Mouse (Mus musculus) embryo, embryonic 10.5 days (tissue): Measurements from ENCODE around the gene Pgap1.

ENCODE experiments used
- DNase-seq: peaks from one replicate; pipeline ENCODE4 v3.0.0-alpha.2; 2015; ENCODE audit warnings: low spot score

Gene Pgap1

DNA sequence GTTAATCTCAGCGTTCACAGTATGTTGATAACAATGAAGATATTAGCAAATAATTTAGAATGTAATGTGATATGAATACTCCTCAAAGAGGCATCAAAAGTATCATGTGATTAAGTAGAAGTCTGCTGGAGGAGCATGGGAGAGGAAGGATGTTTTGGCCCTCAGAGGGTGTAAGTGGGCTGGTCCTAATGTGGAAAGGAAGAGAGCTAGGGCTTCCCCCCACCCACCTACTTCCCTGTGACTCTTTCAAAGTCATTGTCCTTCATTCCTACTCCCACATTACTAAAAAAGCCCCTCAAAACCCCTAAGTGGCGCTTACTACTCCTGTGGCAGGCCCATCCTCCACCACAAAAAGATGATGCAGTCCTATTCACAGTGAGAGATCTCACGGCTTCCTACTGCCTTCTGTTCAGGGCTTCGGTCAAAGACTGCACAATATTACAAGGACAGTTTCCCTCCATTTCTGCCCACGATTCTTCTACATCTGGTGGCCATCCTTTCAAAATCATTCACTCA lies 37.4 kb downstream of the Pgap1 start:
- DNase-seq: no peak

DNA sequence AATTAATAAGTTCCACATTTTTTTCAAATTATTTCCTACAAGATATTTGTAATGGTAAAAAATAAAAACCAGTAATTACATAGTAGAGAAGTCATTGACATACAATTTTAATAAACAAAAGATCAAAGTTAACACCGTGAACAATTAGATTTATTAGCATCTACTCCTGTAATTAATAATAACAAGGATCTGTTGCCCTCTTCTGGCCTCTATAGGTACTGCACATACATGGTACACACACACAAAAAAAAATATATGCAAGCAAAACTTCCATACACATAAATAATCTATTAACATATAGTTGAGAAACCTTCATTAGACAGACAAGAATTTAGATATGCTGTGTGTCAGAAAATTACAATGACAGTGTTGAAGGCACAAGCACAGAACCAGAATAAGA lies 43.6 kb downstream of the Pgap1 start:
- peak; percentile 33 for DNase-seq

DNA sequence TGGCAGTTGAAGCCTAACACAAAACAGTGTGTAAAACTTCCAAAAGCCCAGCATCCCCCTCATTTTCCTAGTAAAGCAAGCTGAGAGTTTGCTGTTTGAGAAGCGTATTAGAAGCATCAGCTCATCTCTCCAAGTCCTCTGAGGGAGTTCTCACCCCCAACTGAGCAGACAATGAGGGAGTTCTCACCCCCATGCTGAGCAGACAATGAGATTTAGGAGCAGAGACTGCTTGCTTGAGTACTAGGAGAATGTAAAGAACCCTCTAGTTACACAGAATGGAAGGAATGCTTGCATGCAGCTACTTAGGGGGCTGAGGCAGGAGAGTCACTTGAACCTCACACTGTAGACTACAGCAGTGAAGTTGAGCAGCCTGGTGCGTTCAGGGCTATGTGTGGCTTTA lies 59.0 kb downstream of the Pgap1 start:
- no peak for DNase-seq

DNA sequence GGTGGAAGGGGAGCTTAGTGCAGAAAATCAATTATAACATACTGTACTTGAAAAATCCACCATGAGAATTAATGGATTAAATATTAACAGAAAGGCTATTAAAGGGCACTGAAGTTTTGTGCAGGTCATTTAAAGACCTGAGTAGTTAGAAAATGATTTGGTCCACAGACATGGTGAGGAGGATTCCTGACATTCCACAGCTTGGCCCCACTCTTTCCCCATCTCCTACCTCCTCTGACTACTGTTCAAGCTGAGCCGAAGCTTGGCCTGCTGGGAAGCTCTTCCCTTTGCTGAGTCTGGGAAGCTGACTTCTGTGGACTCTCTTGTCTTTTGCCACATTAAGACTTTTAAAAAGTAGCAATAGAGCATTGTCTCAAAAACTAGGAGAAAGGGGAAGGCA lies 61.2 kb downstream of the Pgap1 start:
- no peak for DNase-seq

DNA sequence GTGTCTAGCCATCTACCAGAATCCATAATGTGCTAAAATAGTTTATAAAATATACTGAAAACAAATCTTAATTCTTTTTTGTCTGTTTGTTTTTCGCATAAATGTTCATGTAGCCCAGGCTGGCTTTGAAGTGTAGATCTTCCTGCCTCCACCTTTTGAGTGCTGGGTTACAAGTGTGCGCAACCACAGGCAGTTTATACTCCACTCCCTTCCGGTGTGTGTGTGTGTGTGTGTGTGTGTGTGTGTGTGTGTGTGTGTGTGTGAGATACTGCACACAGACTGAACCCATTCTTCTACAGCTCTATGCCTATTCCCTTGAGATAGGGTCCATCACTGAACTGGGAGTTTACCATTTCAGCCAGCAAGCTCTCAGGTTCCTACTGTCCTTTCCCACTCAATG lies 64.0 kb downstream of the Pgap1 start:
- no peak for DNase-seq

DNA sequence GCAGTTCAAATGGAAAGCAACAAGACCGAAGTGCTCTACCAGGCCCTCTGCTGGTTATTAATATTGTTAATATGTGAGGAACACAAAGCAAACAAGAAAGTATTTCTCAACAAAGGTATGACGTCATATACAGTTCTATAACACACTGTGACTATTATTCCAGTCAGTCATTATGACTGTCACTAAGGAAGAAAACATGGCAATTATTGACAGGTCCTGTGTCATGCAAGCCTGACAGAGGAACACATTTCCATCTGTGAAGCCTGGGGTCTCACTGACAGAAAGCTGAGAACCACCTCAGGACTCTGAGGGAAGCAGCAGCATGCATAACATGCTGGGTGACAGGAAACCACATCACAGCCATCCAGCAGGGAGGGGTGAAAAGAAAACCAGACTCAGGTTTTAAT lies 65.0 kb downstream of the Pgap1 start:
- DNase-seq: no peak

DNA sequence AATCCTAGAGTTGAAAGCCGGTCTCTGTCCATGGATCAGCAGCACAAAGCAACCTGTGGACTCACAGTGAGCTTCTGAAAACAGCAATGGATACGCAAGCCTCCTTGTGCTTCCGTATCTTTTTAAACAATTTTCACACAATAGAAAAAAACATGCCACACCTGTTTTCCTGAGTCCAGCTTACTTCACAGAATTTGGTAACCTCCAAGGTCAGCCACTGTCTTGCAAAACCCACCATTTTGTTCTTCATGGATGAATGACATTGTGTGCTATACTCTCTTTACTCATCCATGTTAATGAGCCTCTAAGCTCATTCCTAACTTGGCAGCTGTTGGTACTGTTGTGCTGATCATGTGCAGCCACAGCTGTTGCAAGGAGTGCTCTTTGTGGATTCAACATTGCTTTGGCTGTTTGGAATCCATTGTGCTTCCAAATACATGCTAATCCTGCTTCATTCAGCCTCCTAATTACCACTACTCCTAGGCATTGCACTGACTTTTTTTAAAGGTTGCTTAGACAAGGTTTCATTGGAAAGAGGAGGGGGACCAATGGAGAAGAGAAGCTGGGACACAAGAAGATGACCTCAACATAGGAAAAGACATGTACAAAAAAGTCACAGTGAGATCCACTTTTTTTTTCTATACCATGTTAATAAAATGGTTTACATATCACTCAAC lies 72.6 kb downstream of the Pgap1 start:
- DNase-seq: peak; percentile 26

DNA sequence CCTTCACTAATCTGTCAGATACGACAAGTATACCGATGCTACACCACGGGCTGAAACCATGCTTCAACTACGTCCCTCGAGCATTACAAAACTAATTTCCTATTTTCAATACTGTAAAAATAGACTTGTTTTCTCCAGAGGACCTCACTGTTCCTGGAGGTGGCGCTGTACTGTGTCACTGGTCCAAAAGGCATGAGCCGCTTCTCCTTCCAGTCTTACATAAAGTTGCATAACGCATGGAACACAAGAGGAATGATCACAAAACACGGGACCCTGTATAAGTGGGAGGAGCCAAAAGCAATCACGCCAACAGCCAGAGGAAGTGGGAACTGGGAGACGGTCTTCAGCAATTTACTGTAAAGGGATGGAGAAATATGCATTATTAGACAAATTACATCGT lies 77.0 kb downstream of the Pgap1 start:
- no peak for DNase-seq

DNA sequence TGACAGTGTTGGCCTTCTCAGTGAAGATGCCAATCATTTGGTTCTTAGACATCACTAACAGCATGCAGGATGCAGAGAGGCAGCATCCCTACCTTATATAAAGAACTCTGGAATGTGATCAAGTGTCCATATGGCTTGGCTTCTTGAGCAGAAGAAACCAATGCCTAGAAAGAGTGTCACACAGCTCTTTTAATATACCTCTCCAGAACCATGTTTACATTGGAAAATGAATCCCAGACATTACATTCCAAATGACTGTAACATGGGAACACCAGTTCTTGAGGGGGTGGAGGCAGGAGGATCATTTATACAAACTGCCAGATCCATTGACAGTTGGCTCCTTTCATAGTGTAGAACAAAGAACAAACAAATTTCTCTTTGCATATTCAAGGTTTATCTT lies 88.8 kb downstream of the Pgap1 start:
- DNase-seq: no peak

DNA sequence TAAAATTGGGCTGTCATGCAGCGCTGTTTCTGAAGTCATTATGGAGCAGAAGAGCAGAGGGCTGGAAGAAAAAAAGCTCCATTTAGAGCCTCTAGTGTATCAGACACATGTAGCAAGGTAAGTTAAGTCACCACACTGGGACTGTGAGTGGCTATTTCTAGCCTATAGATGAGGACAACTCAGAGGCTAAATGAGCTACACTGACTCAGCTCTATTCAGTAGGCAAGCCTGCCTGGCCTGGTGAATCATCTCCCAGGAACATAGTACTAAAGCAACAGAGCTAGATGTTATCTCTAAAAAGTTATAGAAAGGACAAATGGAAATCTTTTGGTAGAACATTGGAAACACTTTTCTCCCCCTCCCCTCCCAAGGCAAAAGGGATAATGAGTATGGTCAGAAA lies 90.1 kb downstream of the Pgap1 start:
- DNase-seq: no peak

DNA sequence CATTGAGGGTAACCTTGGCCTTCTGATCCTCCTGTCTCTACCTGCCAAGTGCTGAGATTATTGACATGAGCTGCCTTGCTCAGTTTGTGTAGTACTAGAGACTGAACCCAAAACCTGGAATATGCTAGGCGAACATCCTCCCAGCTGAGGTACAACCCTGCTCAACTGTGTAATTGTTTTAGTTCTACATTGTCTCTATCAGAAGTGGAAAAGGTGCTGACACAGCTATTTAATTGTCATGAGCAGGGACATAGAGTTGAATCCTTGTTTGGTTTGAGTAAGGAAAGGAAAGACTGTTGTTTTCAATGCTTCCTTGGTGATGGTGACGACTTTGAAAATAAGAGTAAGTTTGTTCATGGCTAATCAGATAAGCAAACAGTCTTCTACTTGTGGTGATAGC lies 105.4 kb downstream of the Pgap1 start:
- no peak for DNase-seq

DNA sequence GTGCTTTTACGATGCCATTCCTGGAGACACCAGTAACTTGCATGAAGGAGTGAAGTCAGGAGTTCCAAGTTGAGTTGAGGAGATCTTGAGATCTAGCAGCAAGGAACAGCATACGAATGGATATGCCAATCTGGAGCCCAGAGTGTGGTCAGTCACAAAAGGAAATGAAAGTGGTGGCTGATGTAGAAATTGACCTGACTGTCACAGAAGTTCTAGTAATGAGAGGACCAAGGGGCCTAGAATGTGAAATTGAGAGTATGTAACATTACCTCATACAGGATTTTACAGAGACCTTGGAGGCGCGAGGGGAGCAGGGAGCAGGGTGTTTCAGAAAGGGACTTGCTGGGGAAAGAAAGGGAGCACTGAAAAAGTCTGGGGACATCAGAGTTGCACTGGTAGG lies 108.7 kb downstream of the Pgap1 start:
- DNase-seq: no peak

DNA sequence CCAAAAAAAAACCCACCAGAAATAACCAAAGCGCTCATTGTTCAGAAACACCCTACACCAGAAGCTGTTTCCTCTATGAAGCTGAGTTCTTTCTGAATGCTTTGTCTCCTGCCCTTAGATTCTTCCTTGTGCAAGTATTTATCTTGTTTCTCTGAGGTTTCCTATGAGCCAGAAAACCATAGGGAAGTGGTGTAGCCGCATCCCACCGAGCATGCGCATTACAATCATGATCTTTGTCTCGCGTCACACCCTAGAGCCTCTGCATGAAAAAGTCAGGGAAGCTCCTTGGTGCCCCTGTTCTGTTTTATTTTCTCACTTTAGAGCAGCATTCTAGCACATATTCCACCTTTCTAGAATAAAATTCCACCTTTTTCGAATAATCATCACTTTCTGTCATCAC lies 113.8 kb downstream of the Pgap1 start:
- peak; percentile 5 for DNase-seq

DNA sequence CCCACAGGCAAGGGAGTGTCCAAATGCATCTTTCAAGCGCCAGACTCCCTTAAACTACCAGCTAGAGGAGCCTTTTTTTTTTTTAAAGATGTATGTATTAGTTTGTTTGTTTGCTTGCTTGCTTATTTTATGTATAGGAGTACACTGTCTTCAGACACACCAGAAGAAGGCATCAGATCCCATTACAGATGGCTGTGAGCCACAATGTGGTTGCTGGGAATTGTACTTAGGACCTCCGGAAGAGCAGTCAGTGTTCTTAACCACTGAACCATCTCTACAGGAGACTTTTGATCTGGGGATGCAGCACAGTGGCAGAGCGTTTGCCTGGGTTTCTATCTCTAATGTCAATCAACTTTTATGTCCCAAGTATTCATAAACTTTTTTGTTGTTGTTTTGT lies 118.4 kb downstream of the Pgap1 start:
- DNase-seq: no peak

DNA sequence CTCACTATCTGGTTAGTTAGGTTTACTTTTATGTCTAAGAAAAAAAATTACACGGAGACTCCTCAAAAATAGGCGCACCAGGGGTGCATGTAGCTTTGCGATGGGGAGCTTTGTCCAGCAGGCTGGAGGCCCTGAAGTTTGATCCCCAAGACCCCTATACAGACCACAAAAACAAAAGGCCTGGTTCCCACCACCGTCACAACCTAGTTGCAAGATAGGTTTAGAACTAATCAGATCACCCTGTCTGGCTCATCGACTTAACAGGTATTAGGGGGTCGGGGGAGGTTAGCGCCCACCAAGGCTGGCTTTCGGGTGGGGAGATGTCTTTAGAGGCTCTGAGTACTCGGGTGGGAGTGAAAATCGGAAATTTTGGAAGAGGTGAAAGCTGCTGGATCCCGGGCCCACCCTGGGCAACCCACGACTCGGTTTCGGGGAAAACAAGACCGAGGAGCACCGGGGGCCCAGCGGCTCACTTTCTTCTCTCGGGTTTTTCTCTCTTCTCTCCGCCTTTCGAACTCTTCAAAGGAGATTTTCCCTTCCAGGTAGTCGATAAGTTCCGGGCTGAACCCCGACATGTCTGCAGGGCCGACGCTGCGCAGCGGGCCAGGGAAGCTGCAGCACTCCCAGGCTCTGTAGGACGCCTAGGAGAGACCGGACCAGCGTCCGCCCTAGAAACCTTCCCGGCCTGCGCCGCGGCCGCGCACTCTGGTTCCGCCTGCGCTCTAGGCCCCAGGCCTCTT lies 119.0 kb downstream of the Pgap1 start, which contains the start of gene Gtf3c3:
TSS of gene Gtf3c3 (minus strand) at position 632 of the 740 bp plus-strand sequence.
- peak; percentile 86 for DNase-seq
